Mouse (Mus musculus): Measurements from ENCODE around the gene Nlgn1. TPM values are rescaled to one million over a fixed set of nuclear protein-coding genes. Genes with fewer than 3 reads are reported as not detected.
"Not testable (repeated sequence)": the region's sequence is repeated elsewhere in the genome, so short reads cannot be mapped to it uniquely, and the experiment has no call there.

The Nlgn1 gene
- polyA plus RNA-seq, 1 experiment from 2014 or later: 13.4 TPM

DNA sequence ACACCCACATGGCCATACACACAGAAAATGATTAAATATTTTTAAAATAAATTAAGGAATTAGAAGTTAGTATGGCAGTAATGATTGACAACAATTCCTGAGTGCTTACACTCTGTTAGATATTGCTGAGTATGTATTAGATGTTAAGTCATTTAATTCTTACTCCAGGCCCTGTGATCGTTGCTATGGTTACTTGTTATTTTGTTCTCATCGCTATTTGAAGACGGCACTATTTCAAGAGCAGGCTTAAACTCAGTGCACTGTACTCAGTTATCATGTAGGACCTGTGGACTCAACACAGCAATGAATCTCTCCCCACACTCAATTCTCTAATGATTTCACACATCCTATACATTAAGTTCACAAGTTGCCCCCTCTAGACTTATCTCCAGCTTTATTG lies 672.0 kb downstream of the Nlgn1 start:
- peaks cover 6% of the 10 kb centered on the region; the same call in 1 of the 2 replicates for H3K4me1 ChIP-seq
- no peaks in the 10 kb centered on the region for H3K36me3 ChIP-seq (ENCODE audit: poor library complexity, severe bottlenecking)
- H3K27me3 ChIP-seq: no peaks in the 10 kb centered on the region
- H3K27ac ChIP-seq: no peak overlapping the region
- ATAC-seq: no peak; the same call in 1 of the 2 replicates
- no peaks in the 10 kb centered on the region for H3K9me3 ChIP-seq (replicated peaks)
- 92% methylated on average over 3 of the region's 3 CpGs for WGBS
- H3K4me3 ChIP-seq: no peak overlapping the region
- H3K9ac ChIP-seq: no peak overlapping the region
- no peak overlapping the region for H3K4me2 ChIP-seq

DNA sequence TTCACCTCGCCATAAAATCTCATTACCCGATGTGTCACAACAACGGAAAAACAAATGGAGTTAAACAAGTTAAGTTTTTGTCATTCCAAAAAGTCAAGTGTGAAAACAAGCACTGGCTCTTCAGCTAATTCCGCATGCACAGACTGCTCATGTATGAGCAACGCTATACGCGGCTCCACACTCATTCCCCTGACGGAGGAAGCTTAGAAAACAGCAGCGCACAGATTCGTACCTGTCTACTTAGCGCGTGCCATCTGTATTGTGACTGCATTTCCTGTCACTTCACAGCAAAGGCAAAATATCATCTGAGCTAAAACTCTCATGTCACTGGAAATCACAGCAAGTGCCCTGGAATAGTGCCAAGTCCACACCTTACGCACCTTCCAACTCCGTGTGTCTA lies 674.3 kb downstream of the Nlgn1 start:
- no peak overlapping the region for H3K4me2 ChIP-seq
- no peaks in the 10 kb centered on the region for H3K27me3 ChIP-seq
- H3K4me3 ChIP-seq: no peak overlapping the region
- H3K36me3 ChIP-seq (ENCODE audit: poor library complexity, severe bottlenecking): no peaks in the 10 kb centered on the region
- no peaks in the 10 kb centered on the region for H3K9me3 ChIP-seq (replicated peaks)
- H3K27ac ChIP-seq: no peak overlapping the region
- H3K4me1 ChIP-seq: no peaks in the 10 kb centered on the region
- H3K9ac ChIP-seq: no peak overlapping the region
- ATAC-seq: no peak
- WGBS: 90% methylated on average over 14 of the region's 14 CpGs

GRCm38 (mm10) chr3:25657074-25657473 lies 675.2 kb downstream of the Nlgn1 start:
- no peaks in the 10 kb centered on the region for H3K27me3 ChIP-seq
- no peak overlapping the region for H3K27ac ChIP-seq
- WGBS: 82% methylated on average over 11 of the region's 11 CpGs
- no peaks in the 10 kb centered on the region for H3K36me3 ChIP-seq (ENCODE audit: poor library complexity, severe bottlenecking)
- H3K4me1 ChIP-seq: no peaks in the 10 kb centered on the region
- peak; percentile 70 for ATAC-seq
- H3K4me3 ChIP-seq: no peak overlapping the region
- no peaks in the 10 kb centered on the region for H3K9me3 ChIP-seq (replicated peaks)
- no peak overlapping the region for H3K9ac ChIP-seq
- no peak overlapping the region for H3K4me2 ChIP-seq

GRCm38 (mm10) chr3:25653010-25653409 lies 679.2 kb downstream of the Nlgn1 start:
- peak; percentile 74 for ATAC-seq
- Histone ChIP-seq H3K27ac (no peak overlapping the region), H3K9ac (no peak overlapping the region), H3K36me3 (ENCODE audit: poor library complexity, severe bottlenecking) (no peaks in the 10 kb centered on the region), H3K9me3 (replicated peaks) (no peaks in the 10 kb centered on the region), H3K4me2 (no peak overlapping the region), H3K4me3 (no peak overlapping the region), H3K27me3 (no peaks in the 10 kb centered on the region), H3K4me1 (no peaks in the 10 kb centered on the region)
- WGBS: 80% methylated on average over 4 of the region's 4 CpGs

GRCm38 (mm10) chr3:25645895-25646691 lies 686.2 kb downstream of the Nlgn1 start:
- H3K9me3 ChIP-seq (replicated peaks): no peaks in the 10 kb centered on the region
- no peaks in the 10 kb centered on the region for H3K36me3 ChIP-seq (ENCODE audit: poor library complexity, severe bottlenecking)
- no peaks in the 10 kb centered on the region for H3K27me3 ChIP-seq
- peaks cover 6% of the 10 kb centered on the region; the same call in 1 of the 2 replicates for H3K4me1 ChIP-seq
- peak; percentile 48 for ATAC-seq
- 29% methylated on average over 4 of the region's 4 CpGs for WGBS
- H3K27ac ChIP-seq: no peak overlapping the region
- no peak overlapping the region for H3K4me3 ChIP-seq
- no peak overlapping the region for H3K9ac ChIP-seq
- no peak overlapping the region for H3K4me2 ChIP-seq

- no peaks in the 10 kb centered on the region for H3K36me3 ChIP-seq (ENCODE audit: poor library complexity, severe bottlenecking)
- WGBS: 95% methylated on average over 2 of the region's 2 CpGs
Measured at GRCm38 (mm10) chr3:25629198-25629597, 703.1 kb downstream of the Nlgn1 start.

DNA sequence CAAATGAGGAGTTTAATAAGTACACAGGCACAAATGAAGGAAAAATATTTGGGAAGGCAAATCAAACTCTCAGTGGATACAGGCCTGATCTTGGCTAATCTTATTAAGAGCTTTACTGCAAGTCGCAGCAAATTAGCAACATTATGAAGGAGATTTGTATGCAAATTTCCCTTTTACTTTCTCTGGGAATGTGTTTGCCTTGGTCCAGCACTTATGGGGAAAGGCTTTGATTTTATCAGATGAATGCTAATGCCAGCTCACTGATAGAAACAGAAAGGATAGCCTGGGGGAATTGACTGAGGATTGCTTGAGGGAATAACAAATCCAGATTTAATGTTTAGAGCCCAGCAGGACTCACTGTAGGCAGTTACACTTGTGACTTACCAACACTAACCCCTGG lies 725.7 kb downstream of the Nlgn1 start:
- WGBS: 9% methylated on average over 1 of the region's 1 CpGs
- ATAC-seq: no peak
- Histone ChIP-seq H3K4me2 (no peak overlapping the region), H3K4me1 (0 out of 2 replicates have a peak, but pooled peaks cover 4% of the 10 kb centered on the region), H3K9ac (no peak overlapping the region), H3K27ac (no peak overlapping the region), H3K4me3 (no peak overlapping the region), H3K9me3 (replicated peaks) (no peaks in the 10 kb centered on the region), H3K27me3 (no peaks in the 10 kb centered on the region), H3K36me3 (ENCODE audit: poor library complexity, severe bottlenecking) (no peaks in the 10 kb centered on the region)

More at GRCm38 (mm10) chr3:25629198-25629597, 703.1 kb downstream of the Nlgn1 start:
- no peaks in the 10 kb centered on the region for H3K9me3 ChIP-seq (replicated peaks)
- no peaks in the 10 kb centered on the region for H3K4me1 ChIP-seq
- no peak overlapping the region for H3K4me3 ChIP-seq
- H3K27ac ChIP-seq: no peak overlapping the region
- H3K27me3 ChIP-seq: no peaks in the 10 kb centered on the region
- H3K4me2 ChIP-seq: no peak overlapping the region
- no peak for ATAC-seq
- no peak overlapping the region for H3K9ac ChIP-seq

GRCm38 (mm10) chr3:25597513-25597912 lies 734.7 kb downstream of the Nlgn1 start:
- Histone ChIP-seq H3K4me2 (no peak overlapping the region), H3K9ac (no peak overlapping the region), H3K9me3 (replicated peaks) (no peaks in the 10 kb centered on the region), H3K4me3 (no peak overlapping the region), H3K27ac (no peak overlapping the region), H3K36me3 (ENCODE audit: poor library complexity, severe bottlenecking) (no peaks in the 10 kb centered on the region), H3K27me3 (no peaks in the 10 kb centered on the region), H3K4me1 (peaks cover 6% of the 10 kb centered on the region; the same call in 1 of the 2 replicates)
- 28% methylated on average over 5 of the region's 5 CpGs for WGBS
- ATAC-seq: peak; percentile 82

- 42% methylated on average over 5 of the region's 5 CpGs for WGBS
- H3K4me2 ChIP-seq: no peak overlapping the region
- no peaks in the 10 kb centered on the region for H3K9me3 ChIP-seq (replicated peaks)
- no peaks in the 10 kb centered on the region for H3K27me3 ChIP-seq
- no peak overlapping the region for H3K27ac ChIP-seq
- no peaks in the 10 kb centered on the region for H3K36me3 ChIP-seq (ENCODE audit: poor library complexity, severe bottlenecking)
- no peak for ATAC-seq
- no peak overlapping the region for H3K4me3 ChIP-seq
- no peak overlapping the region for H3K9ac ChIP-seq
- H3K4me1 ChIP-seq: no peaks in the 10 kb centered on the region
Measured at GRCm38 (mm10) chr3:25575526-25575925, 756.7 kb downstream of the Nlgn1 start.

- H3K9me3 ChIP-seq (replicated peaks): no peaks in the 10 kb centered on the region
- H3K36me3 ChIP-seq (ENCODE audit: poor library complexity, severe bottlenecking): no peaks in the 10 kb centered on the region
- no peak for ATAC-seq
- no peaks in the 10 kb centered on the region for H3K27me3 ChIP-seq
- H3K4me2 ChIP-seq: no peak overlapping the region
- no peak overlapping the region for H3K9ac ChIP-seq
- H3K4me1 ChIP-seq: no peaks in the 10 kb centered on the region
- 93% methylated on average over 3 of the region's 3 CpGs for WGBS
- H3K27ac ChIP-seq: no peak overlapping the region
- no peak overlapping the region for H3K4me3 ChIP-seq
Measured at GRCm38 (mm10) chr3:25574840-25575239, 757.4 kb downstream of the Nlgn1 start.

GRCm38 (mm10) chr3:25558513-25558912 lies 773.7 kb downstream of the Nlgn1 start:
- H3K4me2 ChIP-seq; H3K9ac ChIP-seq; H3K4me3 ChIP-seq; H3K27ac ChIP-seq; H3K36me3 ChIP-seq (ENCODE audit: poor library complexity, severe bottlenecking); H3K4me1 ChIP-seq; H3K9me3 ChIP-seq (replicated peaks); H3K27me3 ChIP-seq; ATAC-seq: not testable (repeated sequence)
- 92% methylated on average over 1 of the region's 1 CpGs for WGBS

DNA sequence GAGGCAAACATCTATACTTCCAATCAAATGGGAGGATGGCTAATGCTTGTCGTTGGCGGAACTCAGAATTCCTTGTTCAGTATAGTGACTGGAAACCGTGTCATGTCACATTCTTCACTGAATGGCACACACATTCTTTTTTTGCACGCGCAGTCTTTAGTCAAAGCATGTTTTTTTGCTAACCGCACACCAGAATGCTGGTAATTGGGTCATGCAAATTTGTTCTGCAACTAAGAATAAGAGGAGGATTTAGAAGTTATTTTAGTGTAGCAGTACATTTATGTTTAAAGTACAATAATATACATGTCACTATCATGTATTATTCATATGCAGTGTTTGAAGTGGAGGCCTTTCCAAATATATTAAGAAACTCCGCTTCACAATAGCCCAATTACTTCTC lies 783.2 kb downstream of the Nlgn1 start:
- ATAC-seq; H3K4me3 ChIP-seq; H3K4me2 ChIP-seq; H3K27me3 ChIP-seq; H3K4me1 ChIP-seq; H3K9ac ChIP-seq; H3K36me3 ChIP-seq (ENCODE audit: poor library complexity, severe bottlenecking); H3K9me3 ChIP-seq (replicated peaks); H3K27ac ChIP-seq: not testable (repeated sequence)
- 58% methylated on average over 6 of the region's 7 CpGs for WGBS

DNA sequence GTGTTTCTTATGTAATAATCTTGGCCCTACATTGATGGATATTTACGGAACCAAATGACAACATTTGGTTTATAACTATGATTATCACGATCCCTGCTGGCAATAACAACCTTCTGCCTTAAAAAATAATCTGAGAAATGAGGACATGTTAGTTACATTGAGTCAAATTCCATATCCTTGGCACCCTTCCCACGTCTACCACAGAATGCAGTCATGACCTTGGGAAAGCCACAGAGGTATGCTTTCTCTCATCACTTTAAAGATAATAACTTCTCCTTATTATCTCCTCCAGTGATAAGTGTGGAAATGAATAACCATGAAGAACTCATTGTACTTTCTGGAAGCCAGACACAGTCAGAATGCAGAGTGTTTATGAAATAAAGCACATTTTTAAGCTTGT lies 808.0 kb downstream of the Nlgn1 start:
- ATAC-seq: not testable (repeated sequence)

More for the DNA sequence above, 808.0 kb downstream of the Nlgn1 start:
- H3K4me2 ChIP-seq; H3K36me3 ChIP-seq (ENCODE audit: poor library complexity, severe bottlenecking); H3K4me3 ChIP-seq; H3K27ac ChIP-seq; H3K9me3 ChIP-seq (replicated peaks); H3K4me1 ChIP-seq; H3K9ac ChIP-seq; H3K27me3 ChIP-seq: not testable (repeated sequence)
- 91% methylated on average over 2 of the region's 3 CpGs for WGBS
